Mouse (Mus musculus) heart, adult 2 months (tissue): ENCODE data around the gene Relb.

Experiments used
- CTCF ChIP-seq: fragments of 200-600 bp; IDR thresholded peaks from 2 replicates; pipeline ENCODE4 v1.8.1; 2022; ENCODE audit warnings: antibody characterized with exemption, mild to moderate bottlenecking, moderate library complexity
- EP300 ChIP-seq: fragments of 200-500 bp; IDR thresholded peaks from 2 replicates; pipeline ENCODE4 v1.6.1; 2011; ENCODE audit warnings: low read depth, low read length, control low read depth; ENCODE audit not compliant: insufficient read depth
- POLR2A ChIP-seq: fragments of 200-500 bp; IDR thresholded peaks from 2 replicates; pipeline ENCODE4 v1.6.1; 2011; ENCODE audit warnings: mild to moderate bottlenecking, low read depth, low read length, control low read depth; ENCODE audit not compliant: insufficient read depth

GRCm38 (mm10) chr7:19632275-19632674 is 3.0 kb upstream of the Relb start:
- TF ChIP-seq POLR2A = no peak
- no peak for TF ChIP-seq CTCF
- no peak for TF ChIP-seq EP300
